Mouse (Mus musculus) cerebellum, postnatal 14 days (tissue): ENCODE data around the gene Slc35b1.
"Not testable (repeated sequence)": the region's sequence is repeated elsewhere in the genome, so short reads cannot be mapped to it uniquely, and the experiment has no call there.

ENCODE experiments used
- DNase-seq, 2 experiments: peaks; one replicate each; pipeline ENCODE4 v3.0.0; 2021; ENCODE audit warnings: mixed read lengths in 2 of 2

Slc35b1 gene

GRCm38 (mm10) chr11:95396548-95396947, 12.1 kb downstream of the Slc35b1 start:
- DNase-seq: peak; percentile 69 to 78

- peak; percentile 93 to 97 for DNase-seq
These were observed 13.6 kb downstream of the Slc35b1 start for GRCm38 (mm10) chr11:95397843-95398835.

GRCm38 (mm10) chr11:95399520-95400020, 15.1 kb downstream of the Slc35b1 start:
- peak in 1 of 2 experiments; percentile 45 for DNase-seq

GRCm38 (mm10) chr11:95401568-95401967, 17.1 kb downstream of the Slc35b1 start:
- peak in 1 of 2 experiments; percentile 25 for DNase-seq

- peak; percentile 91 to 94 for DNase-seq
These were observed 17.7 kb downstream of the Slc35b1 start for GRCm38 (mm10) chr11:95402196-95402595.

GRCm38 (mm10) chr11:95402658-95403101, 18.2 kb downstream of the Slc35b1 start:
- DNase-seq: peak; percentile 36 to 66

GRCm38 (mm10) chr11:95403382-95404340, 19.2 kb downstream of the Slc35b1 start:
- peak; percentile 69 to 73 for DNase-seq

GRCm38 (mm10) chr11:95405771-95406170, 21.3 kb downstream of the Slc35b1 start:
- DNase-seq: no peak

GRCm38 (mm10) chr11:95406398-95406797, 21.9 kb downstream of the Slc35b1 start:
- not testable (repeated sequence) for DNase-seq

- no peak for DNase-seq
These were observed 25.1 kb downstream of the Slc35b1 start for GRCm38 (mm10) chr11:95409450-95410112.

GRCm38 (mm10) chr11:95411453-95412013, 27.0 kb downstream of the Slc35b1 start:
- DNase-seq: peak in 1 of 2 experiments; percentile 36

GRCm38 (mm10) chr11:95412615-95413014, 28.1 kb downstream of the Slc35b1 start:
- peak; percentile 40 for DNase-seq

GRCm38 (mm10) chr11:95413641-95414535, 29.4 kb downstream of the Slc35b1 start, which contains the start of gene Spop:
Gene Spop (plus strand): TSS chr11:95414080.
- DNase-seq: peak; percentile 89 to 92

- peak; percentile 98 for DNase-seq
These were observed 30.2 kb downstream of the Slc35b1 start for GRCm38 (mm10) chr11:95414536-95415161.

GRCm38 (mm10) chr11:95415931-95416330, 31.4 kb downstream of the Slc35b1 start:
- no peak for DNase-seq

GRCm38 (mm10) chr11:95417341-95417740, 32.8 kb downstream of the Slc35b1 start:
- DNase-seq: no peak

GRCm38 (mm10) chr11:95420880-95421435, 36.5 kb downstream of the Slc35b1 start:
- no peak for DNase-seq

- peak in 1 of 2 experiments; percentile 43 for DNase-seq
These were observed 39.0 kb downstream of the Slc35b1 start for GRCm38 (mm10) chr11:95423505-95423904.

GRCm38 (mm10) chr11:95431344-95431743, 46.9 kb downstream of the Slc35b1 start:
- no peak for DNase-seq

- DNase-seq: peak; percentile 40 to 59
These were observed 47.7 kb downstream of the Slc35b1 start for GRCm38 (mm10) chr11:95432194-95432593.
